Mouse (Mus musculus): ENCODE data around the gene Mttp.

The Mttp gene

GRCm38 (mm10) chr3:138134528-138134927 lies 10.2 kb downstream of the Mttp start:
- no peak for DNase-seq (ENCODE audit: low read depth, low spot score)

- DNase-seq (ENCODE audit: low read depth, low spot score) = no peak
Observed at GRCm38 (mm10) chr3:138133916-138134315, 10.9 kb downstream of the Mttp start.

GRCm38 (mm10) chr3:138133463-138133862 lies 11.3 kb downstream of the Mttp start:
- DNase-seq (ENCODE audit: low read depth, low spot score) = no peak

- no peak for DNase-seq (ENCODE audit: low read depth, low spot score)
Observed at GRCm38 (mm10) chr3:138131168-138131567, 13.6 kb downstream of the Mttp start.

- no peak for DNase-seq (ENCODE audit: low read depth, low spot score)
Observed at GRCm38 (mm10) chr3:138130692-138131091, 14.1 kb downstream of the Mttp start.

- no peak for DNase-seq (ENCODE audit: low read depth, low spot score)
Observed at GRCm38 (mm10) chr3:138129110-138129509, 15.7 kb downstream of the Mttp start.

- no peak for DNase-seq (ENCODE audit: low read depth, low spot score)
Observed at GRCm38 (mm10) chr3:138123842-138124241, 20.9 kb downstream of the Mttp start.

- no peak for DNase-seq (ENCODE audit: low read depth, low spot score)
Observed at GRCm38 (mm10) chr3:138121461-138121860, 23.3 kb downstream of the Mttp start.

- DNase-seq (ENCODE audit: low read depth, low spot score) = no peak
Observed at GRCm38 (mm10) chr3:138119444-138120105, 25.2 kb downstream of the Mttp start.

GRCm38 (mm10) chr3:138118831-138119230 lies 25.9 kb downstream of the Mttp start:
- peak; percentile 28 for DNase-seq (ENCODE audit: low read depth, low spot score)

GRCm38 (mm10) chr3:138118392-138118791 lies 26.4 kb downstream of the Mttp start:
- no peak for DNase-seq (ENCODE audit: low read depth, low spot score)

GRCm38 (mm10) chr3:138116871-138117270 lies 27.9 kb downstream of the Mttp start:
- DNase-seq (ENCODE audit: low read depth, low spot score) = no peak

- DNase-seq (ENCODE audit: low read depth, low spot score) = no peak
Observed at GRCm38 (mm10) chr3:138114106-138114505, 30.7 kb downstream of the Mttp start.

- no peak for DNase-seq (ENCODE audit: low read depth, low spot score)
Observed at GRCm38 (mm10) chr3:138110910-138111782, 33.6 kb downstream of the Mttp start.

GRCm38 (mm10) chr3:138106887-138107286 lies 37.9 kb downstream of the Mttp start:
- DNase-seq (ENCODE audit: low read depth, low spot score) = no peak

GRCm38 (mm10) chr3:138105056-138105455 lies 39.7 kb downstream of the Mttp start:
- no peak for DNase-seq (ENCODE audit: low read depth, low spot score)

GRCm38 (mm10) chr3:138103690-138104089 lies 41.1 kb downstream of the Mttp start:
- no peak for DNase-seq (ENCODE audit: low read depth, low spot score)

GRCm38 (mm10) chr3:138101936-138102335 lies 42.8 kb downstream of the Mttp start:
- no peak for DNase-seq (ENCODE audit: low read depth, low spot score)

- DNase-seq (ENCODE audit: low read depth, low spot score) = no peak
Observed at GRCm38 (mm10) chr3:138097718-138098117, 47.0 kb downstream of the Mttp start.

GRCm38 (mm10) chr3:138096263-138097028 lies 48.3 kb downstream of the Mttp start:
- DNase-seq (ENCODE audit: low read depth, low spot score) = no peak

GRCm38 (mm10) chr3:138095718-138096117 lies 49.0 kb downstream of the Mttp start:
- no peak for DNase-seq (ENCODE audit: low read depth, low spot score)

- DNase-seq (ENCODE audit: low read depth, low spot score) = no peak
Observed at GRCm38 (mm10) chr3:138095301-138095700, 49.5 kb downstream of the Mttp start.
